Mouse (Mus musculus) liver, embryonic 12.5 days (tissue): ENCODE measurements around the gene Pmel. TPM values are rescaled to one million over a fixed set of nuclear protein-coding genes. Genes with fewer than 3 reads are reported as not detected.

Experiments used
- ATAC-seq: fragments of 200-750 bp; cut with Nextera tagmentation; 2 replicates; pipeline ENCODE4 v1.8.0; 2017; ENCODE audit warnings: moderate number of reproducible peaks, mild to moderate bottlenecking, moderate library complexity
- H3K27ac ChIP-seq: fragments of 300-500 bp; sonication (generic); 2 replicates; pipeline ENCODE4 v1.5.1; 2016; ENCODE audit warnings: mild to moderate bottlenecking
- H3K27me3 ChIP-seq: fragments of 300-500 bp; sonication (generic); replicated peaks from 2 replicates; pipeline ENCODE4 v1.6.1; 2016; ENCODE audit warnings: mild to moderate bottlenecking, moderate library complexity
- H3K36me3 ChIP-seq: fragments of 300-500 bp; sonication (generic); 2 replicates; pipeline ENCODE4 v1.6.1; 2016; ENCODE audit warnings: mild to moderate bottlenecking, moderate library complexity
- H3K4me1 ChIP-seq: fragments of 300-500 bp; sonication (generic); 2 replicates; pipeline ENCODE4 v1.6.1; 2016
- H3K4me2 ChIP-seq: fragments of 300-500 bp; sonication (generic); 2 replicates; pipeline ENCODE4 v1.6.1; 2016; ENCODE audit warnings: mild to moderate bottlenecking, moderate library complexity
- H3K4me3 ChIP-seq: fragments of 300-500 bp; sonication (generic); 2 replicates; pipeline ENCODE4 v1.5.1; 2016; ENCODE audit warnings: mild to moderate bottlenecking, moderate library complexity
- H3K9ac ChIP-seq: fragments of 300-500 bp; sonication (generic); 2 replicates; pipeline ENCODE4 v1.6.1; 2016; ENCODE audit warnings: mild to moderate bottlenecking, moderate library complexity
- H3K9me3 ChIP-seq: fragments of 300-500 bp; sonication (generic); replicated peaks from 2 replicates; pipeline ENCODE4 v1.6.1; 2016; ENCODE audit warnings: mild to moderate bottlenecking, moderate library complexity
- WGBS: fragments of 180-500 bp; shearing (Covaris S2); methylation state at CpG from one replicate; pipeline ENCODE4 v1.1.7; 2016; ENCODE audit not compliant: insufficient replicate concordance; 5-methylcytosine and 5-hydroxymethylcytosine counted together
- polyA plus RNA-seq: library from polyadenylated mRNA; unstranded; fragments of >200 nt; fragmentation: Nextera tagmentation; extraction: Ambion mirVana; gene quantifications from 2 replicates; pipeline ENCODE4 v1.2.1, GENCODE M21; 2016

Pmel gene
- polyA plus RNA-seq, 1 experiment from 2014 or later, result 0.36 TPM

GRCm38 (mm10) chr10:128673763-128674468, 30.1 kb upstream of the Pmel start, which contains the start of gene Suox:
TSS of gene Suox (minus strand) at chr10:128674073.
- under 1% methylated on average over 45 of the region's 60 CpGs for WGBS
- peaks cover 23% of the 10 kb centered on the region for H3K4me1 ChIP-seq
- H3K36me3 ChIP-seq, result peaks cover 8% of the 10 kb centered on the region
- ATAC-seq, result peak; percentile 96
- no peaks in the 10 kb centered on the region for H3K9me3 ChIP-seq
- H3K4me2 ChIP-seq, result peak within 1 kb of the TSS; percentile 99
- H3K27me3 ChIP-seq, result peaks cover 47% of the 10 kb centered on the region
- H3K4me3 ChIP-seq, result peak within 1 kb of the TSS; percentile 75
- H3K27ac ChIP-seq, result peak within 1 kb of the TSS; percentile 80
- peak within 1 kb of the TSS; percentile 78 for H3K9ac ChIP-seq

DNA sequence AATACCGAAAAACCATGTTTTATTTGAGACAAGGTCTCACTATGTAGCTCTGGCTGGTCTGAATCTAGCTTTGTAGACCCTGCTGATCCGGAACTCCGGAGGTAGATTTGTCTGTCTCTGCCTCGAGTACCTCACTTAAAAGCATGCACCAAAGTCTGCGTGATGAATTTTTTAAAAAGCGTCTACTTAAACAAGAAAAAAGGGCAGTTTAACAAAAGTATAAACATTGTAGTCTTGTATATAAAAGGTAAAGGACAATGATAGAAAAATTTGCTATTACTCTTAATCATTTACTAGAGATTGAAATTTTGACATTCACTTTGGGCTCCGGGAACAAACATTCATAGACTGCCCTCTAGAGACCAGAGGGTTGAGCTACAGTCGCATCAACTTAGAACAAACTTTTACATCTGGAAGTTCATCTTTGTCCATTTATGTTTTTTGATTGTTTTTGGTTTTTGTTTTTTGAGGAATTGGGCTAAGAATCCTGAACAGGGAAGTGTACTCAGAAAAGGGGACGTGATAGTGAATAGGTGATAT, 29.5 kb upstream of the Pmel start:
- Histone ChIP-seq H3K4me2 (peak overlapping the region; percentile 99), H3K4me3 (peak overlapping the region; percentile 75), H3K36me3 (peaks cover 14% of the 10 kb centered on the region), H3K27ac (peak overlapping the region; percentile 80), H3K9ac (peak overlapping the region; percentile 78), H3K9me3 (no peaks in the 10 kb centered on the region), H3K4me1 (peaks cover 17% of the 10 kb centered on the region), H3K27me3 (peaks cover 41% of the 10 kb centered on the region)
- no peak for ATAC-seq
- WGBS, result 1% methylated on average over 9 of the region's 9 CpGs

GRCm38 (mm10) chr10:128695411-128695991, 8.5 kb upstream of the Pmel start:
- Histone ChIP-seq H3K9me3 (no peaks in the 10 kb centered on the region), H3K4me2 (peak overlapping the region; percentile 80), H3K4me3 (peak overlapping the region; percentile 87), H3K4me1 (peaks cover 42% of the 10 kb centered on the region), H3K27ac (peak overlapping the region; percentile 94), H3K9ac (peak overlapping the region; percentile 94), H3K27me3 (no peaks in the 10 kb centered on the region), H3K36me3 (peaks cover 38% of the 10 kb centered on the region)
- ATAC-seq, result no peak
- WGBS, result 1% methylated on average over 22 of the region's 22 CpGs

DNA sequence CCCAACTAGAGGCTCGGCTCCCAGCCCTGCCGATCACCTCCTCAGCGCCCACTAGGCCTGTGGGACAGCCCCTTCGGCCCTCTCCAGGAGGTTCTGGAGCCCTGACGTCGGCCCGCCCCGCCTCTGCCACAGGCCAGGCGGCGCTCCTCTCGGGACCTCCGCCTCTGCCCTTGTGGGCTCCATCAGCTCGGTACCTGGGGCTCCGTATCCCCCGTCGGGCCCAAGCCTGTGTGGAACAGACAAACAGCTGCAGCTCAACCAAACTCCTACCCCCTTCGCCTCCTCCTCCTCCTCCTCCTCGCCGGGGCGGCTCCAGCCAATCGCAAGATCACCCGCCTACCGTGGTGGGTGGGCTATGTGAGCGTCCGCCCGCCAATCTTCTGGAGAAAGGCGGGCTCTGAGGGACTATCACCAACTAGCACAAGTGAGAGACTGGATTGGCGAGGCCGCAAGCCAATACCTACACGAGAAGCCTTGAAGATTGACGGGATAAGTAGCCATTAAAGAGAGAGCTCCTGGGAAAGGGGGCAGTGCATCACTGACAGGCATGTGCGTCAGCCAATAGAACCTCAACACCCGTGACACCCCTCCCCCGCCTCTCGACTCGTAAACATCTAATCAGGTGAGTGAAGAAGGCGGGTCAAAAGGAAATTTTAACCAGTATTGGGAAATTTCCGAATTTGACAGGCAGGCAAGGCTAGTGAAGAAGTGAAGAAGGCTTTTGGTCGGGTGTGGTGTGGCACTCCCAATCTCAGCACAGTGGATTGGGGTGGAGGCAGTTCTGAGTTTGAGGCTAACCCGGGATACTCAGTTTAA, 7.8 kb upstream of the Pmel start, which contains the start of gene Rab5b:
Rab5b (minus strand) TSS at position 273 of the 816 bp plus-strand sequence.
- H3K27ac ChIP-seq, result peak within 1 kb of the TSS; percentile 94
- H3K4me1 ChIP-seq, result peaks cover 45% of the 10 kb centered on the region
- peak; percentile 98 for ATAC-seq
- peak within 1 kb of the TSS; percentile 94 for H3K9ac ChIP-seq
- H3K27me3 ChIP-seq, result no peaks in the 10 kb centered on the region
- peaks cover 45% of the 10 kb centered on the region for H3K36me3 ChIP-seq
- H3K4me2 ChIP-seq, result peak within 1 kb of the TSS; percentile 80
- 2% methylated on average over 37 of the region's 40 CpGs for WGBS
- H3K4me3 ChIP-seq, result peak within 1 kb of the TSS; percentile 87
- H3K9me3 ChIP-seq, result no peaks in the 10 kb centered on the region

DNA sequence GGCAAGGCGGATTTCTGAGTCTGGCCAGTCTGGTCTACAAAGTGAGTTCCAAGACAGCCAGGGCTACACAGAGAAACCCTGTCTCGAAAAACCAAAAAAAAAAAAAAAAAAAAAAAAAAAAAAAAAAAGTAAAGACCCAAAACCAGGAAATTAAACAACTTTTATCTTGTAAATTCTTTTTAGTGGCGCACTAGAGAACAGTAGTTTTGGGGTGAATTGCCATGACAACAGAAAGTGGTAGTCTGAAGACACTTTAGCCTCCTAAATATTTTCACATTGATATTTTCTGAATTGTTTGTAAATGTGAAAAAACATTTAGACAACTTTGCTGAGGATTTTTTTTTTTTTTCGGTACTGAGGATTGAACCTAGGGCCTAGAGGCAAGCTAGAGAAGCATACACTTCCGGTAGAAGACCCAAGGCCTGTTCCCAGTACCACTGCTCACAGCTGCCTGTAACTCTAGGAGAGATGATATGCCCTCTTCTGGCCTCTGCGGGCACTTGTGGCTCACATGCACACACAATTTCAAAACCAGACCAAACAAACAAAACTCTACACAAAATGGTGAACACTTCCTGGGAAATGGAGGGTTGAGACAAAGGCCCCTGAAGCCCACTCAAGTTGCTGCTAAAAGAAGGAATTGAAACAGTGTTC, 6.8 kb upstream of the Pmel start:
- H3K9me3 ChIP-seq, result no peaks in the 10 kb centered on the region
- H3K9ac ChIP-seq, result no peak overlapping the region; the same call in 1 of the 2 replicates
- peak overlapping the region; percentile 90 for H3K27ac ChIP-seq
- H3K27me3 ChIP-seq, result no peaks in the 10 kb centered on the region
- H3K4me3 ChIP-seq, result no peak overlapping the region
- no peak for ATAC-seq
- peaks cover 55% of the 10 kb centered on the region for H3K36me3 ChIP-seq
- H3K4me1 ChIP-seq, result peaks cover 44% of the 10 kb centered on the region
- WGBS, result 85% methylated on average over 6 of the region's 6 CpGs
- H3K4me2 ChIP-seq, result peak overlapping the region; percentile 80

- Histone ChIP-seq H3K9me3 (no peaks in the 10 kb centered on the region), H3K27me3 (no peaks in the 10 kb centered on the region), H3K9ac (no peak overlapping the region), H3K27ac (no peak overlapping the region), H3K36me3 (peaks cover 64% of the 10 kb centered on the region), H3K4me1 (peaks cover 62% of the 10 kb centered on the region), H3K4me3 (no peak overlapping the region), H3K4me2 (no peak overlapping the region)
- WGBS, result 74% methylated on average over 5 of the region's 5 CpGs
- ATAC-seq, result no peak
These were observed 5.0 kb upstream of the Pmel start for GRCm38 (mm10) chr10:128699006-128699405.

- WGBS, result 36% methylated on average over 11 of the region's 11 CpGs
- Histone ChIP-seq H3K36me3 (peaks cover 62% of the 10 kb centered on the region), H3K27me3 (no peaks in the 10 kb centered on the region), H3K27ac (0 out of 2 replicates have a peak overlapping the region, but pooled peaks have one; percentile 10), H3K4me3 (no peak overlapping the region), H3K9me3 (no peaks in the 10 kb centered on the region), H3K4me2 (no peak overlapping the region), H3K4me1 (peaks cover 61% of the 10 kb centered on the region), H3K9ac (0 out of 2 replicates have a peak overlapping the region, but pooled peaks have one; percentile 43)
- ATAC-seq, result no peak
These were observed 4.4 kb upstream of the Pmel start for GRCm38 (mm10) chr10:128699611-128700010.

DNA sequence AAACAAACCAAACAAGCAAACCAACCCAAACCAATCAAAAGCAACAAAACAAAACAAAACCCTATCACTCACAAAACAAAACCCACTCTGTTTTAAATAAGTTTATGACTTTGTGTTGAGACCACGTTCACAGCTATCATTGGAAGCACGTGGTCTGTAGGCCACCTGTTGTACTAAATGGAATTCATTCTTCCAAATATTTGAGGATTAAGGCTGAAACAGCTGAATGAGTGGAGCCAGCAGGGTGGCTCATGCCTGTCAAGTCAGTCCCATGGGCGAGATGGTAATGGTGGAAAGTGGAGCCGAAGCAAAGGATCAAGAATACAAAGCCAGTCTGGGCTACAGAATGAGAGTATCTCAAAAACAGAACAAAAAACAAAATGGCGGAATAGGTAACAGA, 3.3 kb upstream of the Pmel start:
- ATAC-seq, result no peak
- Histone ChIP-seq H3K9me3 (no peaks in the 10 kb centered on the region), H3K36me3 (peaks cover 62% of the 10 kb centered on the region), H3K4me1 (peaks cover 60% of the 10 kb centered on the region), H3K27me3 (no peaks in the 10 kb centered on the region), H3K4me3 (no peak overlapping the region), H3K27ac (no peak overlapping the region), H3K9ac (no peak overlapping the region), H3K4me2 (no peak overlapping the region)
- WGBS, result 86% methylated on average over 5 of the region's 5 CpGs

DNA sequence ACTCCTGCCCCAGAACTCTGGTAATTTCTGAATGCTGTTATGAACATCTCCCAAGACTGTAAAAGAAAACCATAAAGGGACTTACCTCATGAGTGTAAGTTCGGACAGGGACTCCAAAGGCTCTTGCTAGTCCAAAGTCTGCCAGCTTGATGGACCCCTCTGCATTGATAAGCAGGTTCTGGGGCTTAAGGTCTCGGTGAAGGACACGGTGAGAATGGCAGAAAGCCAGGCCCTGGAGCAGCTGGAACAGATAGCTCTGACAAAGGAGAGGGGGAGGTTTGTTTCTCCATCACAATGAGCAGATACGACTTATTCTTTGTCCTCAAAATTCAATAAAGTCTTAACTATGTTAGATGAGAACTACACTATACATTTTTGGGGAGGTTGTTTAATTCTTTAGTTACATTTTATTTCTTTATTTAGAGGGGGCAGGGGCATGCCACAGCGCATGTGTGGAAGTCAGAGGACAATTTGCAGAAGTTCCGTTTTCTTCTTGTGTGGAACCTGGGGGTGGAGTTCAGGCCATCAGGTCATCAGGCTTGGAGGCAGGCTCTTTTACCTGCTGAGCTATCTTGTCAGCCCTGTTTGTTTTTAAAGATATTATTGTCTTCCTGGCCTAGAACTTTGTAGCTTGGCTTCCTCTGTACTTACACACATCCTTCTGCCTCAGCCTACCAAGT, 1.5 kb upstream of the Pmel start:
- Histone ChIP-seq H3K36me3 (peaks cover 58% of the 10 kb centered on the region), H3K27ac (peak overlapping the region; percentile 23), H3K4me2 (peak overlapping the region; percentile 83), H3K9ac (peak overlapping the region; percentile 81; the same call in 1 of the 2 replicates), H3K4me3 (no peak overlapping the region), H3K4me1 (peaks cover 57% of the 10 kb centered on the region), H3K9me3 (no peaks in the 10 kb centered on the region), H3K27me3 (no peaks in the 10 kb centered on the region)
- 58% methylated on average over 6 of the region's 6 CpGs for WGBS
- ATAC-seq, result no peak

GRCm38 (mm10) chr10:128704491-128705316, 709 bp downstream of the Pmel start, which contains the start of gene Cdk2:
TSS of gene Cdk2 (minus strand) at chr10:128705031.
- peak within 1 kb of the TSS; percentile 88 for H3K4me3 ChIP-seq
- H3K4me2 ChIP-seq, result peak within 1 kb of the TSS; percentile 83
- H3K27ac ChIP-seq, result peak within 1 kb of the TSS; percentile 92
- peak within 1 kb of the TSS; percentile 81 for H3K9ac ChIP-seq
- H3K36me3 ChIP-seq, result peaks cover 38% of the 10 kb centered on the region
- ATAC-seq, result peak; percentile 91
- H3K27me3 ChIP-seq, result no peaks in the 10 kb centered on the region
- WGBS, result under 1% methylated on average over 61 of the region's 62 CpGs
- no peaks in the 10 kb centered on the region for H3K9me3 ChIP-seq
- H3K4me1 ChIP-seq, result peaks cover 48% of the 10 kb centered on the region
